Mouse (Mus musculus) MEL (cell line): ENCODE measurements around the gene Rab8b. TPM values are rescaled to one million over a fixed set of nuclear protein-coding genes. Genes with fewer than 3 reads are reported as not detected.

ENCODE experiments used
- DNase-seq: peaks from one replicate; pipeline ENCODE4 v3.0.0; 2011; ENCODE audit warnings: low read depth, low spot score
- H3K27ac ChIP-seq: 2 replicates; pipeline ENCODE4 v1.5.1; 2012; ENCODE audit warnings: low read depth, mild to moderate bottlenecking, control low read depth, low read length, moderate library complexity; ENCODE audit not compliant: control insufficient read depth
- H3K27me3 ChIP-seq, 2 experiments: fragments of 150-350 bp in 1 of 2; sonication (generic) in 1 of 2; 2 replicates each; pipeline ENCODE4 v1.6.1; 2012; ENCODE audit warnings: low read length in 2 of 2, mild to moderate bottlenecking in 2 of 2, improper control_type of control experiment in 1 of 2, moderate library complexity in 1 of 2; ENCODE audit not compliant: insufficient read depth in 2 of 2, control insufficient read depth in 1 of 2
- H3K36me3 ChIP-seq, 2 experiments: 2 replicates each; pipeline ENCODE4 v1.6.1; 2012 to 2014; ENCODE audit warnings: low read length in 2 of 2, improper control_type of control experiment in 1 of 2, inconsistent platforms in 1 of 2, mild to moderate bottlenecking in 1 of 2; ENCODE audit not compliant: insufficient read depth in 2 of 2, control insufficient read depth in 1 of 2
- H3K4me1 ChIP-seq, 2 experiments: fragments of 150-350 bp in 1 of 2; sonication (generic) in 1 of 2; 2 replicates each; pipeline ENCODE4 v1.6.1; 2012; ENCODE audit warnings: low read length in 2 of 2, improper control_type of control experiment in 1 of 2, mild to moderate bottlenecking in 1 of 2; ENCODE audit not compliant: insufficient read depth in 2 of 2, control insufficient read depth in 1 of 2
- H3K4me3 ChIP-seq, 2 experiments: fragments of 150-350 bp in 1 of 2; sonication (generic) in 1 of 2; 2 replicates each; pipeline ENCODE4 v1.5.1; 2012; ENCODE audit warnings: low read depth in 2 of 2, low read length in 2 of 2, mild to moderate bottlenecking in 2 of 2, moderate library complexity in 2 of 2, control low read depth in 1 of 2, improper control_type of control experiment in 1 of 2; ENCODE audit not compliant: control insufficient read depth in 1 of 2, insufficient read depth in 1 of 2
- H3K79me2 ChIP-seq: 2 replicates; pipeline ENCODE4 v1.6.1; 2012; ENCODE audit warnings: mild to moderate bottlenecking, low read length, moderate library complexity; ENCODE audit not compliant: control insufficient read depth, poor library complexity, insufficient read depth
- H3K9ac ChIP-seq: 2 replicates; pipeline ENCODE4 v1.6.1; 2012; ENCODE audit warnings: low read depth, mild to moderate bottlenecking, control low read depth, low read length, moderate library complexity; ENCODE audit not compliant: control insufficient read depth, poor library complexity, severe bottlenecking
- H3K9me3 ChIP-seq: fragments of 150-350 bp; sonication (generic); replicated peaks from 2 replicates; pipeline ENCODE4 v1.6.1; 2012; ENCODE audit warnings: mild to moderate bottlenecking, low read length, improper control_type of control experiment, moderate library complexity; ENCODE audit not compliant: insufficient read depth
- BHLHE40 ChIP-seq: IDR thresholded peaks from 2 replicates; pipeline ENCODE4 v1.6.1; 2012; ENCODE audit warnings: low read depth, mild to moderate bottlenecking, inconsistent platforms, low read length, improper control_type of control experiment, borderline replicate concordance
- CHD2 ChIP-seq: IDR thresholded peaks from 2 replicates; pipeline ENCODE4 v1.6.1; 2011; ENCODE audit warnings: low read length, improper control_type of control experiment
- E2F4 ChIP-seq: IDR thresholded peaks from 2 replicates; pipeline ENCODE4 v1.6.1; 2011; ENCODE audit warnings: low read depth, low read length, improper control_type of control experiment, borderline replicate concordance
- EP300 ChIP-seq, 2 experiments: IDR thresholded peaks; 2 replicates each; pipeline ENCODE4 v1.6.1; 2011; ENCODE audit warnings: improper control_type of control experiment in 2 of 2, low read length in 2 of 2, low read depth in 1 of 2, mild to moderate bottlenecking in 1 of 2
- ETS1 ChIP-seq: IDR thresholded peaks from 2 replicates; pipeline ENCODE4 v1.6.1; 2012; ENCODE audit warnings: low read depth, mild to moderate bottlenecking, inconsistent platforms, low read length, improper control_type of control experiment, moderate library complexity
- GATA1 ChIP-seq: IDR thresholded peaks from 2 replicates; pipeline ENCODE4 v1.6.1; 2011; ENCODE audit warnings: low read depth, low read length, improper control_type of control experiment
- JUND ChIP-seq: IDR thresholded peaks from 2 replicates; pipeline ENCODE4 v1.6.1; 2011; ENCODE audit warnings: low read depth, mild to moderate bottlenecking, improper control_type of control experiment, low read length
- MAX ChIP-seq: IDR thresholded peaks from 2 replicates; pipeline ENCODE4 v1.6.1; 2011; ENCODE audit warnings: low read length, improper control_type of control experiment
- MAZ ChIP-seq: IDR thresholded peaks from 2 replicates; pipeline ENCODE4 v1.6.1; 2012; ENCODE audit warnings: low read depth, mild to moderate bottlenecking, inconsistent platforms, low read length, improper control_type of control experiment
- MEF2A ChIP-seq: IDR thresholded peaks from 2 replicates; pipeline ENCODE4 v1.6.1; 2014; ENCODE audit warnings: low read depth, mild to moderate bottlenecking, inconsistent platforms, low read length, improper control_type of control experiment; ENCODE audit not compliant: poor library complexity, insufficient replicate concordance, severe bottlenecking; ENCODE audit errors: extremely low read depth
- MXI1 ChIP-seq: IDR thresholded peaks from 2 replicates; pipeline ENCODE4 v1.6.1; 2011; ENCODE audit warnings: mild to moderate bottlenecking, low read depth, low read length, improper control_type of control experiment
- MYC ChIP-seq: IDR thresholded peaks from 2 replicates; pipeline ENCODE4 v1.6.1; 2011; ENCODE audit warnings: low read depth, mild to moderate bottlenecking, low read length, improper control_type of control experiment, moderate library complexity
- NELFE ChIP-seq: IDR thresholded peaks from 2 replicates; pipeline ENCODE4 v1.6.1; 2011; ENCODE audit warnings: low read depth, low read length, improper control_type of control experiment
- NRF1 ChIP-seq: IDR thresholded peaks from 2 replicates; pipeline ENCODE4 v1.6.1; 2014; ENCODE audit warnings: low read depth, mild to moderate bottlenecking, inconsistent platforms, low read length, improper control_type of control experiment, moderate library complexity; ENCODE audit not compliant: poor library complexity, insufficient read depth, severe bottlenecking
- POLR2A ChIP-seq, 2 experiments: IDR thresholded peaks; 2 replicates each; pipeline ENCODE4 v1.6.1; 2011 to 2012; ENCODE audit warnings: low read length in 2 of 2, mild to moderate bottlenecking in 2 of 2, control low read depth in 1 of 2, improper control_type of control experiment in 1 of 2, low read depth in 1 of 2, moderate library complexity in 1 of 2; ENCODE audit not compliant: control insufficient read depth in 1 of 2, insufficient read depth in 1 of 2, poor library complexity in 1 of 2
- RAD21 ChIP-seq: IDR thresholded peaks from 2 replicates; pipeline ENCODE4 v1.6.1; 2011; ENCODE audit warnings: mild to moderate bottlenecking, low read depth, low read length, improper control_type of control experiment
- RCOR1 ChIP-seq: IDR thresholded peaks from 2 replicates; pipeline ENCODE4 v1.6.1; 2012; ENCODE audit warnings: low read depth, mild to moderate bottlenecking, inconsistent platforms, low read length, improper control_type of control experiment
- TBP ChIP-seq: IDR thresholded peaks from 2 replicates; pipeline ENCODE4 v1.8.0; 2011; ENCODE audit warnings: low read depth, low read length, improper control_type of control experiment
- TCF12 ChIP-seq: IDR thresholded peaks from 2 replicates; pipeline ENCODE4 v1.6.1; 2014; ENCODE audit warnings: low read depth, mild to moderate bottlenecking, inconsistent platforms, low read length, improper control_type of control experiment, moderate library complexity
- USF2 ChIP-seq, 2 experiments: IDR thresholded peaks; 2 replicates each; pipeline ENCODE4 v1.6.1; 2011 to 2012; ENCODE audit warnings: improper control_type of control experiment in 2 of 2, low read length in 2 of 2, borderline replicate concordance in 1 of 2, inconsistent platforms in 1 of 2, low read depth in 1 of 2, mild to moderate bottlenecking in 1 of 2; ENCODE audit not compliant: insufficient read depth in 1 of 2
- ZKSCAN1 ChIP-seq: IDR thresholded peaks from 2 replicates; pipeline ENCODE4 v1.6.1; 2012; ENCODE audit warnings: low read depth, mild to moderate bottlenecking, inconsistent platforms, low read length, improper control_type of control experiment, moderate library complexity
- ZMIZ1 ChIP-seq: IDR thresholded peaks from 2 replicates; pipeline ENCODE4 v1.6.1; 2012; ENCODE audit warnings: low read depth, mild to moderate bottlenecking, inconsistent platforms, low read length, improper control_type of control experiment, moderate library complexity
- polyA plus RNA-seq, 2 experiments: library from polyadenylated mRNA; stranded (reverse) in 1 of 2; unstranded in 1 of 2; fragments of >175 nt in 1 of 2; fragments of >200 nt in 1 of 2; gene quantifications; 2 replicates each; pipeline versions ENCODE4 v1.2.1 to v1.2.4; 2012; ENCODE audit warnings: low replicate concordance in 2 of 2, low read depth in 1 of 2; ENCODE audit not compliant: insufficient read length in 2 of 2, insufficient read depth in 1 of 2, missing spikeins in 1 of 2
- total RNA-seq: library from RNA; depleted of rRNA; stranded (reverse); fragments of 300-350 nt; gene quantifications from 2 replicates; pipeline ENCODE4 v1.2.3, GENCODE M21; 2012

Gene Rab8b
- total and polyA plus RNA-seq, 3 experiments: 16.1 to 16.4 TPM; not detected in 1

DNA sequence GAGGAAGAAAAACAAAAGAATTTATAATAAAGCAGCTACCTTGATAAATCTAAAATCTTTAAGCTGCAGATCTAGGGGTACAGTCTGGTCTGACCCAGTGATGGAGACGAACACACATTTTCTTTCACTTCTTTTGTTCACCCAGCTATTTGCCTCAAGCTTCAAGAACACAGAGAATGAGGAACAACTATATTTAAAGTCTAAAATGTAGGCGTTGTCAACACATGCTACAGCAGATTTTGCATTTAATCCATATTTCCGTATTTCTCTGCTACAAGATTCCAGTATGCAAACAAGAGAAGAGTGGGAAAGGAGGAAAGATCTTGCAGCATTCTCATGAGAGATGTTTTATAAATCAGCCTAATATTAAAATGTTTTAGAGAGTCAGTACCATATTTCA, 40.6 kb downstream of the Rab8b start:
- DNase-seq: no peak
- no peaks in the 10 kb centered on the region for H3K79me2 ChIP-seq
- H3K36me3 ChIP-seq: no peaks in the 10 kb centered on the region; a peak in 1 of 4 replicates
- H3K27ac ChIP-seq: no peak overlapping the region
- no peaks in the 10 kb centered on the region for H3K27me3 ChIP-seq
- H3K4me1 ChIP-seq: no peaks in the 10 kb centered on the region
- TF ChIP-seq NELFE (no peak), JUND (no peak), MXI1 (no peak), ZMIZ1 (no peak), TCF12 (no peak), MAZ (no peak), USF2 (IDR thresholded peaks at IDR 0.05; ENCODE audit: borderline replicate concordance in 1 of 2, insufficient read depth in 1 of 2, low read depth in 1 of 2, low read length in 2 of 2) (no peak), MYC (no peak), NRF1 (no peak), TBP (no peak), EP300 (IDR thresholded peaks at IDR 0.05; ENCODE audit: low read depth in 1 of 2, low read length in 2 of 2) (no peak), RAD21 (no peak), BHLHE40 (no peak)
- TF ChIP-seq, all 39 proteins: peak for 0
- Histone ChIP-seq H3K9ac (no peak overlapping the region), H3K4me3 (no peak overlapping the region), H3K9me3 (no peaks in the 10 kb centered on the region)

DNA sequence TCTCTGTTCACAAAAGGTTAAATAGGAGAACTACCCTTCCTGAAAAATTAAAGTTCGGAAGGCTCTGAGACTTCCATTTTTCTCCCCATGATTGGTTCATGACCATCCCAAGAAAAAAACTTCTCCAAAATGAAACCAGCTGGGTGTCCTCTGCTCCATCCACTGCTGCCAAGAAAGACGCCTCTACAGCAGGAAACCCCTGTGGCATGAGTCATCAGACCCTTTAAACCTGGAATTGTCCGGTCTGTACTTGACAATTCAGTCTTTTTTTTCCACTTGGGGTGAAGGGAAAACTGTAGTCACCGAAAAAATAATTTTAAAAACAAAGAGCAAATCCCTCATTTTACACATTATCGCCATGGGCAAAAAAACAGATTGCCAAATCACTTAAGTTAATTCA, 42.9 kb downstream of the Rab8b start:
- Histone ChIP-seq H3K27me3 (no peaks in the 10 kb centered on the region), H3K4me1 (peaks cover 0 to 2% of the 10 kb centered on the region in 2 experiments; a peak in 2 of 4 replicates), H3K27ac (no peak overlapping the region), H3K4me3 (no peak overlapping the region), H3K9ac (no peak overlapping the region), H3K9me3 (no peaks in the 10 kb centered on the region), H3K36me3 (no peaks in the 10 kb centered on the region; a peak in 1 of 4 replicates), H3K79me2 (no peaks in the 10 kb centered on the region)
- no peak for DNase-seq
- TF ChIP-seq E2F4 (no peak), CHD2 (no peak), JUND (no peak), GATA1 (no peak), ZKSCAN1 (no peak), ZMIZ1 (no peak), ETS1 (no peak), POLR2A (IDR thresholded peaks at IDR 0.05; ENCODE audit: control insufficient read depth in 1 of 2, insufficient read depth in 1 of 2, low read depth in 1 of 2, low read length in 2 of 2, poor library complexity in 1 of 2) (no peak), EP300 (IDR thresholded peaks at IDR 0.05; ENCODE audit: low read depth in 1 of 2, low read length in 2 of 2) (no peak), MAZ (no peak), MAX (no peak), MXI1 (no peak), RCOR1 (no peak), MEF2A (no peak)
